Comparison of ENCODE assay signal across 8 mouse cellular contexts in the genomic region with DNA sequence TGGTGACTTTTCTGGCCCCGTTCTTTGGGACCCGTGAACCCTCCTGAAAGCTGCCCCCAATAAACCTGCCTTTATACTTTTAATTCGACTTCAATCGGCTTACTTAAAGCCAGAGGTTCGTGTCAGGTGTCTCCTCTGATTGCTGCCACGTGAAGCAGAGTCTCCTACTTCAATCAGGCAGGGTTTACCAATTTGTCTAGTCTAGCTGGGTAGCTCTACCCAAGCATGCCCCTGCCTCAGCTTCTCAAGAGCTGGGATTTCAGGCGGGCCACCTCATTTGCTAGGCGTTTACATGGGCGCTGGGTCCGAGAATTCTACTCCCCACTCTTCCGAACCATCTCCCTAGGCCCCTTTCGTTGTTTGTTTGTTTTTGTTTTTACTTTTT. TPM values are rescaled to one million over a fixed set of nuclear protein-coding genes. Genes with fewer than 3 reads are reported as not detected.
A peak's percentile ranks its signal among the peaks of the same experiment; 100 is the strongest.
DNase-seq lines count a peak whose midpoint lies in the region; ATAC-seq and TF ChIP-seq lines count a peak whose summit lies in the region.

No protein-coding gene starts in this region.

- H3K36me3 ChIP-seq in thymus, adult 2 months (ENCODE audit: control insufficient read depth, insufficient read depth, low read length) = no peaks in the 10 kb centered on the region
- H3K36me3 ChIP-seq in liver, embryonic 12.5 days = peaks cover 2% of the 10 kb centered on the region

- peak overlapping the region; percentile 72 for H3K4me2 ChIP-seq in liver, embryonic 12.5 days

- no peaks in the 10 kb centered on the region for H3K27me3 ChIP-seq in thymus, adult 2 months (ENCODE audit: control insufficient read depth, insufficient read depth, low read length)
- peaks cover 8% of the 10 kb centered on the region; the same call in 1 of the 2 replicates for H3K27me3 ChIP-seq in liver, embryonic 12.5 days (replicated peaks)

- DNase-seq in embryo, embryonic 10.5 days (ENCODE audit: low spot score) = peak; percentile 26
- no peak for DNase-seq in embryo, embryonic 11 days
- no peak for DNase-seq in thymus, adult 2 months
- DNase-seq in thymus, postnatal 4 days = no peak
- peak; percentile 48 for DNase-seq in testis, postnatal 10 days (ENCODE audit: low spot score)
- no peak for DNase-seq in frontal cortex, postnatal 14 days (ENCODE audit: low spot score in 2 of 2)
- no peak for DNase-seq in left cerebral cortex, postnatal 36 days (ENCODE audit: low spot score in 2 of 2)

- no peak for TF ChIP-seq CTCF in thymus, adult 2 months (IDR thresholded peaks at IDR 0.05; ENCODE audit: borderline replicate concordance, control insufficient read depth, extremely low read depth, insufficient read depth, low read length, poor library complexity)

- no peaks in the 10 kb centered on the region for H3K9me3 ChIP-seq in liver, embryonic 12.5 days (replicated peaks)

- H3K4me1 ChIP-seq in thymus, adult 2 months (replicated peaks; ENCODE audit: control insufficient read depth, insufficient read depth, low read length) = peaks cover 16% of the 10 kb centered on the region
- H3K4me1 ChIP-seq in liver, embryonic 12.5 days = peaks cover 43% of the 10 kb centered on the region

- WGBS in thymus, adult 2 months = 52% methylated on average over 12 of the region's 12 CpGs
- 43% methylated on average over 12 of the region's 12 CpGs for WGBS in liver, embryonic 12.5 days (ENCODE audit: insufficient replicate concordance)

- no peak overlapping the region; the same call in 1 of the 2 replicates for H3K4me3 ChIP-seq in thymus, adult 2 months (ENCODE audit: control insufficient read depth, insufficient read depth, low read length)
- H3K4me3 ChIP-seq in liver, embryonic 12.5 days = peak overlapping the region; percentile 42

- H3K9ac ChIP-seq in liver, embryonic 12.5 days = peak overlapping the region; percentile 78

- ATAC-seq in liver, embryonic 12.5 days = no peak; the same call in 1 of the 2 replicates

- H3K27ac ChIP-seq in thymus, adult 2 months (ENCODE audit: control insufficient read depth, insufficient read depth, low read length) = peak overlapping the region; percentile 11; the same call in 1 of the 2 replicates
- H3K27ac ChIP-seq in liver, embryonic 12.5 days = peak overlapping the region; percentile 88

- no peak for TF ChIP-seq POLR2A in thymus, adult 2 months (IDR thresholded peaks at IDR 0.05; ENCODE audit: control insufficient read depth, extremely low read depth, insufficient read depth, low read length, poor library complexity)

- intact Hi-C loops in left cerebral cortex, postnatal 36 days (cut with DNase I) = loop anchor here (1.0 to 5.0 kb wide), 2 partner anchors 59 to 77 kb away; no protein-coding TSS in a partner anchor

RNA-seq across cellular contexts. Expression of gene Klhdc4, which starts 21.1 kb away (rescaled TPM):
- polyA plus RNA-seq in thymus, adult 2 months (2012; rRNA removed) = 29.9 and 34.8 TPM in 2 replicates
- 34.1 and 36.2 TPM in 2 replicates for polyA plus RNA-seq in liver, embryonic 12.5 days (2016; fragmentation: Nextera tagmentation; extraction: Ambion mirVana)
- total RNA-seq in left cerebral cortex, postnatal 36 days (2021) = 10 to 100 TPM; 29.0 to 34.2 TPM

RNA-seq across cellular contexts. Expression of gene Slc7a5, which starts 57.1 kb away (rescaled TPM):
- polyA plus RNA-seq in thymus, adult 2 months (2012; rRNA removed) = 45.9 and 66.8 TPM in 2 replicates
- polyA plus RNA-seq in liver, embryonic 12.5 days (2016; fragmentation: Nextera tagmentation; extraction: Ambion mirVana) = 52.6 and 58.9 TPM in 2 replicates
- total RNA-seq in left cerebral cortex, postnatal 36 days (2021) = 10 to 100 TPM; 61.9 to 73.8 TPM

Comparison
In these comparisons a context has a peak if more than half of its experiments do, and no peak if none do; other contexts are left out.
1. DNase-seq: peak in embryo, embryonic 10.5 days (single experiment) and testis, postnatal 10 days (single experiment); none in embryo, embryonic 11 days (single experiment), thymus, adult 2 months (single experiment), thymus, postnatal 4 days (single experiment), frontal cortex, postnatal 14 days (0 of 2) and left cerebral cortex, postnatal 36 days (0 of 2).